Mouse (Mus musculus) gastrocnemius, postnatal 10 days (tissue): ENCODE data around the gene Bak1. TPM values are rescaled to one million over a fixed set of nuclear protein-coding genes. Genes with fewer than 3 reads are reported as not detected.
A peak's percentile ranks its signal among the peaks of the same experiment; 100 is the strongest.

Experiments used
- DNase-seq: peaks from one replicate; pipeline ENCODE4 v3.0.0; 2021; ENCODE audit warnings: mixed read lengths
- total RNA-seq, 2 experiments: library from RNA; stranded (reverse); gene quantifications; 2 replicates each; pipeline ENCODE4 v1.2.3; 2021

The Bak1 gene
- total RNA-seq, 2 experiments from 2014 or later, result 26.5 to 30.5 TPM

- no peak for DNase-seq
These were observed 19.8 kb upstream of the Bak1 start for GRCm38 (mm10) chr17:27048445-27049239.

- DNase-seq, result no peak
These were observed 19.1 kb upstream of the Bak1 start for GRCm38 (mm10) chr17:27047762-27048444.

GRCm38 (mm10) chr17:27045164-27045563 is 16.4 kb upstream of the Bak1 start:
- no peak for DNase-seq

- no peak for DNase-seq
These were observed 14.0 kb upstream of the Bak1 start for GRCm38 (mm10) chr17:27042840-27043239.

GRCm38 (mm10) chr17:27041787-27042055 is 12.9 kb upstream of the Bak1 start:
- DNase-seq, result no peak

GRCm38 (mm10) chr17:27041046-27041786 is 12.4 kb upstream of the Bak1 start:
- DNase-seq, result no peak

- no peak for DNase-seq
These were observed 11.7 kb upstream of the Bak1 start for GRCm38 (mm10) chr17:27040304-27041045.

GRCm38 (mm10) chr17:27039432-27040102 is 10.8 kb upstream of the Bak1 start:
- DNase-seq, result no peak

GRCm38 (mm10) chr17:27038335-27039050 is 9.7 kb upstream of the Bak1 start:
- DNase-seq, result no peak

- DNase-seq, result no peak
These were observed 7.7 kb upstream of the Bak1 start for GRCm38 (mm10) chr17:27036465-27036864.

- DNase-seq, result peak; percentile 82
These were observed 4.1 kb upstream of the Bak1 start for GRCm38 (mm10) chr17:27032869-27033268.

GRCm38 (mm10) chr17:27032328-27032727 is 3.5 kb upstream of the Bak1 start:
- peak; percentile 6 for DNase-seq

- DNase-seq, result no peak
These were observed 2.1 kb upstream of the Bak1 start for GRCm38 (mm10) chr17:27030896-27031295.

- peak; percentile 22 for DNase-seq
These were observed 622 bp upstream of the Bak1 start for GRCm38 (mm10) chr17:27029431-27029830.

GRCm38 (mm10) chr17:27028284-27028795 is 469 bp downstream of the Bak1 start:
- peak; percentile 87 for DNase-seq

GRCm38 (mm10) chr17:27027460-27028283 is 1.1 kb downstream of the Bak1 start:
- DNase-seq, result peak; percentile 54

GRCm38 (mm10) chr17:27025951-27026350 is 2.9 kb downstream of the Bak1 start:
- DNase-seq, result no peak

GRCm38 (mm10) chr17:27025326-27025902 is 3.4 kb downstream of the Bak1 start:
- no peak for DNase-seq

GRCm38 (mm10) chr17:27023342-27023741 is 5.5 kb downstream of the Bak1 start:
- no peak for DNase-seq

GRCm38 (mm10) chr17:27021736-27022135 is 7.1 kb downstream of the Bak1 start:
- no peak for DNase-seq
